Mouse (Mus musculus) MEL (cell line): ENCODE measurements around the gene Fcer1g.

Experiments
- CHD1 ChIP-seq: IDR thresholded peaks from 2 replicates; pipeline ENCODE4 v1.6.1; 2012; ENCODE audit warnings: low read depth, mild to moderate bottlenecking, inconsistent platforms, low read length, improper control_type of control experiment
- CTCF ChIP-seq, 3 experiments: IDR thresholded peaks in 2 of 3; conservative IDR thresholded peaks in 1 of 3; 2 replicates each; pipeline ENCODE4 v1.5.1; 2011 to 2012; ENCODE audit warnings: low read length in 3 of 3, low read depth in 2 of 3, mild to moderate bottlenecking in 2 of 3, improper control_type of control experiment in 1 of 3, inconsistent platforms in 1 of 3, mixed read lengths in 1 of 3, moderate library complexity in 1 of 3; ENCODE audit not compliant: control insufficient read depth in 1 of 3, insufficient read depth in 1 of 3, poor library complexity in 1 of 3, severe bottlenecking in 1 of 3
- EP300 ChIP-seq, 2 experiments: IDR thresholded peaks; 2 replicates each; pipeline ENCODE4 v1.6.1; 2011; ENCODE audit warnings: improper control_type of control experiment in 2 of 2, low read length in 2 of 2, low read depth in 1 of 2, mild to moderate bottlenecking in 1 of 2
- GABPA ChIP-seq: IDR thresholded peaks from 2 replicates; pipeline ENCODE4 v1.6.1; 2012; ENCODE audit warnings: low read depth, mild to moderate bottlenecking, inconsistent platforms, low read length, improper control_type of control experiment, moderate library complexity
- JUND ChIP-seq: IDR thresholded peaks from 2 replicates; pipeline ENCODE4 v1.6.1; 2011; ENCODE audit warnings: low read depth, mild to moderate bottlenecking, improper control_type of control experiment, low read length
- KAT2A ChIP-seq: conservative IDR thresholded peaks from 2 replicates; pipeline ENCODE4 v1.6.1; 2012; ENCODE audit warnings: low read depth, low read length, improper control_type of control experiment, inconsistent platforms
- MAX ChIP-seq: IDR thresholded peaks from 2 replicates; pipeline ENCODE4 v1.6.1; 2011; ENCODE audit warnings: low read length, improper control_type of control experiment
- NRF1 ChIP-seq: IDR thresholded peaks from 2 replicates; pipeline ENCODE4 v1.6.1; 2014; ENCODE audit warnings: low read depth, mild to moderate bottlenecking, inconsistent platforms, low read length, improper control_type of control experiment, moderate library complexity; ENCODE audit not compliant: poor library complexity, insufficient read depth, severe bottlenecking
- POLR2A ChIP-seq, 2 experiments: IDR thresholded peaks; 2 replicates each; pipeline ENCODE4 v1.6.1; 2011 to 2012; ENCODE audit warnings: low read length in 2 of 2, mild to moderate bottlenecking in 2 of 2, control low read depth in 1 of 2, improper control_type of control experiment in 1 of 2, low read depth in 1 of 2, moderate library complexity in 1 of 2; ENCODE audit not compliant: control insufficient read depth in 1 of 2, insufficient read depth in 1 of 2, poor library complexity in 1 of 2
- POLR2AphosphoS2 ChIP-seq: IDR thresholded peaks from 2 replicates; pipeline ENCODE4 v1.6.1; 2011; ENCODE audit warnings: low read length, improper control_type of control experiment
- TBP ChIP-seq: IDR thresholded peaks from 2 replicates; pipeline ENCODE4 v1.8.0; 2011; ENCODE audit warnings: low read depth, low read length, improper control_type of control experiment
- USF1 ChIP-seq: IDR thresholded peaks from 2 replicates; pipeline ENCODE4 v1.6.1; 2014; ENCODE audit warnings: low read depth, mild to moderate bottlenecking, inconsistent platforms, low read length, improper control_type of control experiment, moderate library complexity
- USF2 ChIP-seq, 2 experiments: IDR thresholded peaks; 2 replicates each; pipeline ENCODE4 v1.6.1; 2011 to 2012; ENCODE audit warnings: improper control_type of control experiment in 2 of 2, low read length in 2 of 2, borderline replicate concordance in 1 of 2, inconsistent platforms in 1 of 2, low read depth in 1 of 2, mild to moderate bottlenecking in 1 of 2; ENCODE audit not compliant: insufficient read depth in 1 of 2

- TF ChIP-seq GABPA (no peak), NRF1 (no peak), CTCF (IDR thresholded peaks at IDR 0.05 in 2 of 3, conservative IDR thresholded peaks at IDR 0.05 in 1 of 3; ENCODE audit: control insufficient read depth in 1 of 3, insufficient read depth in 1 of 3, low read depth in 2 of 3, low read length in 3 of 3, poor library complexity in 1 of 3, severe bottlenecking in 1 of 3) (no peak), USF2 (IDR thresholded peaks at IDR 0.05; ENCODE audit: borderline replicate concordance in 1 of 2, insufficient read depth in 1 of 2, low read depth in 1 of 2, low read length in 2 of 2) (no peak), CHD1 (no peak), POLR2AphosphoS2 (no peak), USF1 (no peak), TBP (no peak), POLR2A (IDR thresholded peaks at IDR 0.05; ENCODE audit: control insufficient read depth in 1 of 2, insufficient read depth in 1 of 2, low read depth in 1 of 2, low read length in 2 of 2, poor library complexity in 1 of 2) (no peak), MAX (no peak), KAT2A (no peak), EP300 (IDR thresholded peaks at IDR 0.05; ENCODE audit: low read depth in 1 of 2, low read length in 2 of 2) (peak; percentile 66 to 69; a peak in 3 of 4 replicates), JUND (no peak)
Observed at GRCm38 (mm10) chr1:171265971-171266744, 32.0 kb upstream of the Fcer1g start.
